Mouse (Mus musculus) left cerebral cortex, postnatal 14 days (tissue): ENCODE results near the gene Hist2h2aa1. TPM values are rescaled to one million over a fixed set of nuclear protein-coding genes. Genes with fewer than 3 reads are reported as not detected.

Source experiments
- microRNA-seq, 2 experiments: library from miRNA; unstranded; fragments of <30 nt; microRNA quantifications; one replicate each; pipeline ENCODE4 v1.2.0; 2022
- total RNA-seq, 2 experiments: library from RNA; stranded (reverse); gene quantifications; 2 replicates each; pipeline ENCODE4 v1.2.3; 2021

Hist2h2aa1 gene
- total RNA-seq, 2 experiments from 2014 or later = 5.8 to 10.8 TPM

Small RNAs within 50 kb of the gene (microRNA-seq; reads per million reads assigned to microRNA genes)
- gene Gm44492 (0 reads per million in 2 experiments), gene Gm47311 (0 reads per million in 2 experiments), gene Gm47313 (0 reads per million in 2 experiments)

Other genes with a start within 250 kb of the Hist2h2aa1 start
- gene Plekho1, start 249.5 kb upstream of the Hist2h2aa1 start, total RNA-seq = 10 to 100 TPM; 67.5 to 69.7 TPM
- gene Vps45, start 187.0 kb upstream of the Hist2h2aa1 start, total RNA-seq = 10 to 100 TPM; 34.3 to 37.3 TPM
- 10 to 100 TPM; 18.2 to 22.3 TPM for gene Otud7b, start 141.0 kb upstream of the Hist2h2aa1 start, total RNA-seq
- 1 to 10 TPM; 4.5 to 6.0 TPM for gene Mtmr11, start 83.5 kb upstream of the Hist2h2aa1 start, total RNA-seq
- gene Sf3b4, start 73.2 kb upstream of the Hist2h2aa1 start, total RNA-seq = 10 to 100 TPM; 43.4 to 46.8 TPM
- gene Sv2a, start 64.3 kb upstream of the Hist2h2aa1 start, total RNA-seq = 100 to 1,000 TPM; 448 to 477 TPM
- gene Bola1, start 25.8 kb upstream of the Hist2h2aa1 start, total RNA-seq = 10 to 100 TPM; 16.8 to 17.6 TPM
- 10 to 100 TPM in 1 of 2 experiments, 1 to 10 TPM in 1; 7.4 to 11.7 TPM for gene Hist2h2ab, start 25.6 kb upstream of the Hist2h2aa1 start, total RNA-seq
- gene Hist2h2ac, start 24.6 kb upstream of the Hist2h2aa1 start, total RNA-seq = 10 to 100 TPM; 20.6 to 28.7 TPM
- gene Hist2h2be, start 24.4 kb upstream of the Hist2h2aa1 start, total RNA-seq = 1 to 10 TPM; 2.3 to 3.8 TPM
- gene Hist2h3c2, start 6.4 kb upstream of the Hist2h2aa1 start, total RNA-seq = 1 to 10 TPM; 8.4 to 9.7 TPM
- 100 to 1,000 TPM; 205 to 244 TPM for gene Hist2h2aa2, start 5.2 kb upstream of the Hist2h2aa1 start, total RNA-seq
- not detected for gene Hist2h3c1, start 1.2 kb downstream of the Hist2h2aa1 start, total RNA-seq
- 10 to 100 TPM; 26.2 to 28.6 TPM for gene Hist2h4, start 17.8 kb downstream of the Hist2h2aa1 start, total RNA-seq
- 10 to 100 TPM; 56.6 to 91.2 TPM for gene Hist2h3b, start 23.2 kb downstream of the Hist2h2aa1 start, total RNA-seq
- 100 to 1,000 TPM; 127 to 148 TPM for gene Hist2h2bb, start 24.3 kb downstream of the Hist2h2aa1 start, total RNA-seq
- 1 to 10 TPM; 2.1 to 2.7 TPM for gene Fcgr1, start 48.5 kb downstream of the Hist2h2aa1 start, total RNA-seq
- not detected for gene BC107364, start 206.8 kb downstream of the Hist2h2aa1 start, total RNA-seq